Mouse (Mus musculus) liver, embryonic 16.5 days (tissue): ENCODE data around the gene Btbd19. TPM values are rescaled to one million over a fixed set of nuclear protein-coding genes. Genes with fewer than 3 reads are reported as not detected.
A peak's percentile ranks its signal among the peaks of the same experiment; 100 is the strongest.

Source experiments
- ATAC-seq: fragments of 200-750 bp; cut with Nextera tagmentation; 2 replicates; pipeline ENCODE4 v1.8.0; 2017; ENCODE audit warnings: low read depth, mild to moderate bottlenecking, moderate number of reproducible peaks, moderate library complexity
- H3K27ac ChIP-seq: fragments of 300-500 bp; sonication (generic); 2 replicates; pipeline ENCODE4 v1.5.1; 2014; ENCODE audit warnings: mild to moderate bottlenecking, low read length
- H3K27me3 ChIP-seq: fragments of 300-500 bp; sonication (generic); 2 replicates; pipeline ENCODE4 v1.6.1; 2014; ENCODE audit warnings: low read depth, low read length, mixed read lengths; ENCODE audit not compliant: control insufficient read depth, insufficient read depth
- H3K36me3 ChIP-seq: fragments of 300-500 bp; sonication (generic); 2 replicates; pipeline ENCODE4 v1.6.1; 2014; ENCODE audit warnings: mild to moderate bottlenecking; ENCODE audit not compliant: control insufficient read depth, insufficient read depth
- H3K4me1 ChIP-seq: fragments of 300-500 bp; sonication (generic); 2 replicates; pipeline ENCODE4 v1.6.1; 2014; ENCODE audit warnings: low read depth, low read length, mixed read lengths; ENCODE audit not compliant: control insufficient read depth
- H3K4me2 ChIP-seq: fragments of 300-500 bp; sonication (generic); 2 replicates; pipeline ENCODE4 v1.6.1; 2014; ENCODE audit warnings: low read depth, low read length, mixed read lengths
- H3K4me3 ChIP-seq: fragments of 300-500 bp; sonication (generic); 2 replicates; pipeline ENCODE4 v1.5.1; 2014; ENCODE audit warnings: low read depth, mild to moderate bottlenecking, low read length
- H3K9ac ChIP-seq: fragments of 300-500 bp; sonication (generic); 2 replicates; pipeline ENCODE4 v1.6.1; 2014; ENCODE audit warnings: low read depth, low read length
- H3K9me3 ChIP-seq: fragments of 300-500 bp; sonication (generic); replicated peaks from 2 replicates; pipeline ENCODE4 v1.6.1; 2016; ENCODE audit warnings: low read length; ENCODE audit not compliant: control insufficient read depth
- WGBS: fragments of 180-500 bp; shearing (Covaris S2); extraction: QIAGEN DNeasy Blood & Tissue Kit; methylation state at CpG from one replicate; pipeline ENCODE4 v1.1.7; 2014; ENCODE audit not compliant: insufficient replicate concordance; 5-methylcytosine and 5-hydroxymethylcytosine counted together
- polyA plus RNA-seq: library from polyadenylated mRNA; unstranded; fragments of >200 nt; fragmentation: Nextera tagmentation; extraction: Ambion mirVana; gene quantifications from 2 replicates; pipeline ENCODE4 v1.2.1, GENCODE M21; 2015

Gene Btbd19
- polyA plus RNA-seq, 1 experiment from 2014 or later: 1.5 TPM

DNA sequence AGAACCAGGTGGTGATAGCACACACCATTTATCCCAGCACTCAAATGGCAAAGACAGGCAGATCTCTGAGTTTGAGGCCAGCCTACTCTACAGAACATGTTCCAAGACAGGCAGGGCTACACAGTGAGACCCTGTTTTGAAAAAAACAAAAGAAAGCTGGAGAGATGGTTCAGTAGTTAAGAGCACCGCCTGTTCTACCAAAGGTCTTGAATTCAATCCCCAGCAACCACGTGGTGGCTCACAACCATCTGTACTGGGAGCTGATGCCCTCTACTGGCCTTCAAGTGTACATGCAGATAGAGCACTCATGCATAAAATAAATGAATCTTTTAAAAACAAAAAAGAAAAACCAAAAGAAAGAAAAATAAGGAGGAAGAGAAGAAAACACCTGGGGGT is 13.7 kb upstream of the Btbd19 start:
- ATAC-seq: no peak
- H3K27ac ChIP-seq: no peak overlapping the region

GRCm38 (mm10) chr4:117138295-117139216 is 13.0 kb upstream of the Btbd19 start:
- H3K9me3 ChIP-seq: no peaks in the 10 kb centered on the region
- no peak overlapping the region for H3K4me3 ChIP-seq
- no peak overlapping the region for H3K27ac ChIP-seq
- H3K36me3 ChIP-seq: no peaks in the 10 kb centered on the region
- no peak overlapping the region for H3K9ac ChIP-seq
- H3K27me3 ChIP-seq: peaks cover 2% of the 10 kb centered on the region
- no peak overlapping the region for H3K4me2 ChIP-seq
- no peak for ATAC-seq
- 62% methylated on average over 16 of the region's 17 CpGs for WGBS
- H3K4me1 ChIP-seq: peaks cover 24% of the 10 kb centered on the region

More for the DNA sequence above, 13.7 kb upstream of the Btbd19 start:
- Histone ChIP-seq H3K27me3 (no peaks in the 10 kb centered on the region), H3K9ac (no peak overlapping the region), H3K36me3 (no peaks in the 10 kb centered on the region), H3K4me2 (no peak overlapping the region), H3K9me3 (no peaks in the 10 kb centered on the region), H3K4me1 (peaks cover 21% of the 10 kb centered on the region), H3K4me3 (no peak overlapping the region)
- 3% methylated on average over 2 of the region's 2 CpGs for WGBS

- H3K4me3 ChIP-seq: peak overlapping the region; percentile 19
- H3K36me3 ChIP-seq: no peaks in the 10 kb centered on the region
- 0 out of 2 replicates have a peak overlapping the region, but pooled peaks have one; percentile 46 for H3K9ac ChIP-seq
- peak; percentile 78 for ATAC-seq
- peaks cover 36% of the 10 kb centered on the region for H3K4me1 ChIP-seq
- WGBS: 13% methylated on average over 8 of the region's 8 CpGs
- peak overlapping the region; percentile 83 for H3K27ac ChIP-seq
- H3K9me3 ChIP-seq: no peaks in the 10 kb centered on the region
- H3K4me2 ChIP-seq: peak overlapping the region; percentile 34
- H3K27me3 ChIP-seq: peaks cover 21% of the 10 kb centered on the region
Observed at GRCm38 (mm10) chr4:117136034-117136433, 10.5 kb upstream of the Btbd19 start.

DNA sequence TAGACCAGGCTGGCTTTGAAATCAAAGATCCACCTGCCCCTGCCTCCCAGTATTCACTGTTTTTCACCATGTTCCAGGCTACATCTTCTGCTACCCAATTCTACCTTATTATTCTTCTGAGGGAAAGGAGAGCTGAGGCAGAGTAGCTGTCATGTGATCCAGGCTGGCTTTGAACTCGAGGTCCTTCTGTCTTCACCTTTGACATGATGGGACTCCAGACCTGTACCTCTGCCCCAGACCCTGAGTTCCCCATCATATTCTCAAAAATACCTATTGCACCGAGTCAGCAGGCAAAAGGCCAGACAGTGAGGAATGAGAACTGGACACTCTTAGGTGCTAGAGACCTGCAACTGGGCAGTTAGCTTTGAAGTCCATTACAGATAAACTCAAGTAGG is 9.1 kb upstream of the Btbd19 start:
- ATAC-seq: no peak
- H3K27ac ChIP-seq: peak overlapping the region; percentile 83
- whole genome bisulfite sequencing: 29% methylated on average over 2 of the region's 2 CpGs
- H3K36me3 ChIP-seq: no peaks in the 10 kb centered on the region
- peaks cover 21% of the 10 kb centered on the region for H3K27me3 ChIP-seq
- H3K9ac ChIP-seq: no peak overlapping the region; the same call in 1 of the 2 replicates
- H3K4me1 ChIP-seq: peaks cover 36% of the 10 kb centered on the region
- no peak overlapping the region; the same call in 1 of the 2 replicates for H3K4me3 ChIP-seq
- no peaks in the 10 kb centered on the region for H3K9me3 ChIP-seq
- H3K4me2 ChIP-seq: peak overlapping the region; percentile 97; the same call in 1 of the 2 replicates

- Histone ChIP-seq H3K9me3 (no peaks in the 10 kb centered on the region), H3K4me1 (peaks cover 35% of the 10 kb centered on the region), H3K9ac (peak within 1 kb of the TSS; percentile 82), H3K27me3 (peaks cover 21% of the 10 kb centered on the region), H3K27ac (peak within 1 kb of the TSS; percentile 83), H3K4me3 (peak within 1 kb of the TSS; percentile 79), H3K36me3 (no peaks in the 10 kb centered on the region), H3K4me2 (peak within 1 kb of the TSS; percentile 97)
- peak; percentile 79 for ATAC-seq
- 3% methylated on average over 36 of the region's 48 CpGs for WGBS
Observed at GRCm38 (mm10) chr4:117133817-117134600, 8.5 kb upstream of the Btbd19 start, which contains the start of gene Plk3. Gene Plk3, minus strand, starts transcription at chr4:117133963.

GRCm38 (mm10) chr4:117133366-117133796 is 7.9 kb upstream of the Btbd19 start:
- no peaks in the 10 kb centered on the region for H3K36me3 ChIP-seq
- H3K9ac ChIP-seq: peak overlapping the region; percentile 82
- H3K4me1 ChIP-seq: peaks cover 33% of the 10 kb centered on the region
- H3K27ac ChIP-seq: no peak overlapping the region
- H3K4me2 ChIP-seq: peak overlapping the region; percentile 97
- no peaks in the 10 kb centered on the region for H3K9me3 ChIP-seq
- WGBS: under 1% methylated on average over 42 of the region's 42 CpGs
- ATAC-seq: no peak
- H3K27me3 ChIP-seq: peaks cover 21% of the 10 kb centered on the region
- peak overlapping the region; percentile 79 for H3K4me3 ChIP-seq

- Histone ChIP-seq H3K9me3 (no peaks in the 10 kb centered on the region), H3K4me3 (peak overlapping the region; percentile 79), H3K4me2 (peak overlapping the region; percentile 97), H3K27me3 (peaks cover 21% of the 10 kb centered on the region), H3K36me3 (no peaks in the 10 kb centered on the region), H3K9ac (peak overlapping the region; percentile 18; the same call in 1 of the 2 replicates), H3K27ac (no peak overlapping the region), H3K4me1 (peaks cover 33% of the 10 kb centered on the region)
- ATAC-seq: no peak
- WGBS: 22% methylated on average over 11 of the region's 11 CpGs
Observed at GRCm38 (mm10) chr4:117132794-117133143, 7.2 kb upstream of the Btbd19 start.

GRCm38 (mm10) chr4:117131890-117132793 is 6.6 kb upstream of the Btbd19 start:
- Histone ChIP-seq H3K4me1 (peaks cover 33% of the 10 kb centered on the region), H3K27me3 (peaks cover 21% of the 10 kb centered on the region), H3K27ac (no peak overlapping the region), H3K4me3 (peak overlapping the region; percentile 79), H3K9ac (peak overlapping the region; percentile 18; the same call in 1 of the 2 replicates), H3K36me3 (no peaks in the 10 kb centered on the region), H3K9me3 (no peaks in the 10 kb centered on the region), H3K4me2 (peak overlapping the region; percentile 97; the same call in 1 of the 2 replicates)
- ATAC-seq: no peak
- 49% methylated on average over 7 of the region's 7 CpGs for WGBS
